Comparison of ENCODE assay signal across 27 mouse cellular contexts in the genomic region with DNA sequence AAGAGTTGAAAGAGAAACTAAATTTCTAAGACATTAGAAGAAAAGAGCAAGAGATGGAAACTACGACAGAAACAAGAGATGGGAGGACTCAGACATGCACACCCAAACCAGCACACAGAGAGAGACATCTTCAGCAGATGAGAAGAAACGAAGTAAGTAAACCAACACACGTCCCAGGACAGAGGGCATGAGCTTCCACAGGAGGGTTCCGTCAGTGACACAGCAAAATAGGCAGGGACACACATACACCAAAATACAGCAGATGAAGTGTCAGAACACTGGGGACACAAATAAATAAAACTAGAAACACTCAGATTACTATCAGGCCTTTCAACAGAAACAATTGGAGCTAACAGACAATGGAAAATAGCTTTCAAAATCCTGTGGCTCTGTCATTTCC. TPM values are rescaled to one million over a fixed set of nuclear protein-coding genes. Genes with fewer than 3 reads are reported as not detected.
"Had no signal": no experiment of that assay in that cellular context is flagged by ENCODE, and none has a peak within 500 bp of the region (broad histone marks: within the 10 kb centered on the region; RNA-seq: fewer than 3 reads in every experiment).

No protein-coding gene starts in this region.

- H3K9ac ChIP-seq: forebrain, postnatal 0 days; heart, embryonic 13.5 days; heart, embryonic 15.5 days; hindbrain, embryonic 13.5 days; hindbrain, embryonic 15.5 days; kidney, embryonic 15.5 days; limb, embryonic 13.5 days had no signal

- H3K4me2 ChIP-seq: heart, embryonic 11.5 days; heart, embryonic 13.5 days; heart, embryonic 15.5 days; hindbrain, embryonic 13.5 days; hindbrain, embryonic 15.5 days; kidney, embryonic 15.5 days; limb, embryonic 13.5 days had no signal

- ATAC-seq: forebrain, postnatal 0 days; hindbrain, postnatal 0 days; intestine, embryonic 16.5 days had no signal

- DNase-seq: forebrain, postnatal 0 days; gastrocnemius, postnatal 14 days; gastrocnemius, postnatal 36 days; heart, adult 11 months; heart, adult 2 months; heart, postnatal 14 days; heart, postnatal 36 days; kidney, adult 11 months; kidney, adult 2 months; kidney, adult 9 months; kidney, postnatal 14 days; kidney, postnatal 36 days; layer of hippocampus, adult 9-11 months; layer of hippocampus, postnatal 36 days; left cerebral cortex, postnatal 4 days had no signal

- H3K9me3 ChIP-seq: heart, embryonic 13.5 days; heart, embryonic 15.5 days; hindbrain, embryonic 13.5 days; hindbrain, embryonic 15.5 days; kidney, embryonic 15.5 days; limb, embryonic 13.5 days had no signal

- H3K27ac ChIP-seq: heart, adult 2 months; heart, embryonic 13.5 days; heart, embryonic 15.5 days; hindbrain, embryonic 13.5 days; hindbrain, embryonic 15.5 days; hindbrain, postnatal 0 days; kidney, embryonic 15.5 days; kidney, postnatal 0 days; limb, embryonic 13.5 days had no signal

- H3K4me1 ChIP-seq: heart, embryonic 13.5 days; heart, embryonic 15.5 days; hindbrain, embryonic 13.5 days; hindbrain, embryonic 15.5 days; kidney, embryonic 15.5 days had no signal

- H3K4me3 ChIP-seq: heart, adult 2 months; heart, embryonic 13.5 days; heart, embryonic 15.5 days; hindbrain, embryonic 13.5 days; hindbrain, embryonic 15.5 days; kidney, embryonic 15.5 days; limb, embryonic 13.5 days had no signal

- H3K27me3 ChIP-seq: heart, embryonic 13.5 days; heart, embryonic 15.5 days; hindbrain, embryonic 13.5 days; hindbrain, embryonic 15.5 days; kidney, embryonic 15.5 days; limb, embryonic 13.5 days had no signal

RNA-seq across cellular contexts. Expression of a gene that starts 58.1 kb away (rescaled TPM):
- polyA plus RNA-seq: heart, embryonic 11.5 days; heart, embryonic 13.5 days; hindbrain, embryonic 11.5 days; hindbrain, embryonic 13.5 days; kidney, embryonic 15.5 days; limb, embryonic 11.5 days; limb, embryonic 13.5 days had no signal
